In the genomic region with DNA sequence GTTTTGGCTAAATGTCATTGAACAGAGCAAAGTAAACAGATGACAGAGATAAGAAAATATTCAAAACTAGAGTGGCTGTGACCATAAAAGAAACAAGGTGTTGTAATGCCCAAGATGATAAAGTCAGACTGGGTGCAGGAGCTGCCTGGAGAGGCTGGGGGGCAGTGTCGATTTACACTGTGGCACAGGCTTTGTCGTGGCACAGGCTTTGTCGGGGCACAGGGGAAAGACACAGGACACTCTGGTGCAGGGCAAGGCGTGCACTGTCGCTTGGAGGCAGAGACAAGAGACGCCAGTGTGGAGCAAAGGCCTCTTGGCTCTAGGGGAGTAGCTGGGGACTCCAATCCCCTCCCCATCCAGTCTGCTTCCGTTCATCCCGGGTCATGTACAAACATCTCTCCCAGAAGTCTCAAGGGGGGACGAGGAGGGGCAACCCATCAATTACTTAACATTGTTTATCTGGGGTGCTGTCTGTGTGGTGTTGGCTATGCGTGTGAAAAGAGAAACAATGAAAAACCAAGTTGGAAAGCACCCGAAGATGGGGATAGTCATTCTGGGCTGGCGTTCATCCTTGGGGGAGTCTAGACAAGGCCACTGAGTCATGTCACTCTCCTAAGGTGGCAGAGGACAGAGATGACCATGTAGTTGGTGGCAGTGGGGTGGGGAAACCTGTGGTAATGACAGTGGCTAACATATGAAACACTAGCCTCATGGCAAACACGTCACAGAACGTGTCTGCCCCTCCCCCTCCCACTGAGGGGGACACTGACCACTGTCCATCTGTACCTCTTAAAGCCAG, we compare ENCODE assay signal across 12 mouse cellular contexts. TPM values are rescaled to one million over a fixed set of nuclear protein-coding genes. Genes with fewer than 3 reads are reported as not detected.
DNase-seq lines count a peak whose midpoint lies in the region; ATAC-seq and TF ChIP-seq lines count a peak whose summit lies in the region.
"Had no signal": no experiment of that assay in that cellular context is flagged by ENCODE, and none has a peak within 500 bp of the region (broad histone marks: within the 10 kb centered on the region; RNA-seq: fewer than 3 reads in every experiment).

No protein-coding gene starts in this region.

- no peak for DNase-seq in embryonic facial prominence, embryonic 10.5 days (ENCODE audit: low spot score)
- peak; percentile 31 for DNase-seq in kidney, postnatal 0 days (ENCODE audit: low spot score)
- DNase-seq in kidney, adult 11 months, result no peak
- peak; percentile 34 for DNase-seq in lung, postnatal 25 days (ENCODE audit: low spot score)
- no peak for DNase-seq in lung, postnatal 14 days
- peak; percentile 44 for DNase-seq in lung, postnatal 36 days

- H3K27me3 ChIP-seq in embryonic facial prominence, embryonic 12.5 days, result peaks cover 3% of the 10 kb centered on the region; the same call in 1 of the 2 replicates
- peaks cover 32% of the 10 kb centered on the region for H3K27me3 ChIP-seq in embryonic facial prominence, embryonic 10.5 days (replicated peaks; ENCODE audit: low read depth, poor library complexity, severe bottlenecking)
- H3K27me3 ChIP-seq in kidney, postnatal 0 days (ENCODE audit: insufficient read depth, low read length), result no peaks in the 10 kb centered on the region
- H3K27me3 ChIP-seq: forebrain, embryonic 13.5 days; hindbrain, embryonic 15.5 days had no signal

- H3K4me2 ChIP-seq in embryonic facial prominence, embryonic 12.5 days (replicated peaks), result no peak overlapping the region
- no peak overlapping the region for H3K4me2 ChIP-seq in kidney, postnatal 0 days (ENCODE audit: low read length)
- H3K4me2 ChIP-seq: forebrain, embryonic 13.5 days; hindbrain, embryonic 15.5 days; liver, embryonic 11.5 days had no signal

- H3K36me3 ChIP-seq in embryonic facial prominence, embryonic 12.5 days, result no peaks in the 10 kb centered on the region
- no peaks in the 10 kb centered on the region for H3K36me3 ChIP-seq in embryonic facial prominence, embryonic 10.5 days (replicated peaks)
- H3K36me3 ChIP-seq in kidney, postnatal 0 days (ENCODE audit: insufficient read depth, low read length), result no peaks in the 10 kb centered on the region
- H3K36me3 ChIP-seq: G1E; hindbrain, embryonic 15.5 days; limb, embryonic 10.5 days had no signal

- no peak for TF ChIP-seq CTCF in kidney, postnatal 0 days (IDR thresholded peaks at IDR 0.05; ENCODE audit: low read depth)

- H3K4me1 ChIP-seq in embryonic facial prominence, embryonic 12.5 days, result no peaks in the 10 kb centered on the region
- H3K4me1 ChIP-seq in embryonic facial prominence, embryonic 10.5 days, result peaks cover 11% of the 10 kb centered on the region
- H3K4me1 ChIP-seq in kidney, postnatal 0 days (replicated peaks; ENCODE audit: insufficient read depth, low read length), result no peaks in the 10 kb centered on the region
- H3K4me1 ChIP-seq: limb, embryonic 10.5 days had no signal

- H3K27ac ChIP-seq in embryonic facial prominence, embryonic 12.5 days, result no peak overlapping the region
- H3K27ac ChIP-seq in embryonic facial prominence, embryonic 10.5 days (replicated peaks), result no peak overlapping the region
- H3K27ac ChIP-seq in kidney, postnatal 0 days, result no peak overlapping the region
- H3K27ac ChIP-seq: forebrain, embryonic 13.5 days; hindbrain, embryonic 15.5 days; limb, embryonic 10.5 days had no signal

- H3K9me3 ChIP-seq in embryonic facial prominence, embryonic 12.5 days, result no peaks in the 10 kb centered on the region
- H3K9me3 ChIP-seq in embryonic facial prominence, embryonic 10.5 days, result no peaks in the 10 kb centered on the region
- no peaks in the 10 kb centered on the region for H3K9me3 ChIP-seq in kidney, postnatal 0 days (replicated peaks; ENCODE audit: low read length)
- H3K9me3 ChIP-seq: forebrain, embryonic 13.5 days; G1E; hindbrain, embryonic 15.5 days; limb, embryonic 10.5 days had no signal

- no peak overlapping the region for H3K4me3 ChIP-seq in embryonic facial prominence, embryonic 12.5 days
- no peak overlapping the region for H3K4me3 ChIP-seq in embryonic facial prominence, embryonic 10.5 days
- no peak overlapping the region for H3K4me3 ChIP-seq in kidney, postnatal 0 days (replicated peaks; ENCODE audit: low read depth, low read length)
- H3K4me3 ChIP-seq: forebrain, embryonic 13.5 days; hindbrain, embryonic 15.5 days; limb, embryonic 10.5 days had no signal

- 52% methylated on average over 14 of the region's 14 CpGs for WGBS in embryonic facial prominence, embryonic 12.5 days
- WGBS in embryonic facial prominence, embryonic 10.5 days, result 69% methylated on average over 14 of the region's 14 CpGs
- 36% methylated on average over 14 of the region's 14 CpGs for WGBS in kidney, postnatal 0 days

- no peak overlapping the region for H3K9ac ChIP-seq in embryonic facial prominence, embryonic 12.5 days
- H3K9ac ChIP-seq in kidney, postnatal 0 days (ENCODE audit: low read depth, low read length), result no peak overlapping the region
- H3K9ac ChIP-seq: forebrain, embryonic 13.5 days; hindbrain, embryonic 15.5 days had no signal

- 0 out of 2 replicates have a peak, but pooled peaks have one; percentile 23 for ATAC-seq in embryonic facial prominence, embryonic 12.5 days (ENCODE audit: insufficient number of reproducible peaks, insufficient read depth, low FRiP score, low TSS enrichment)
- ATAC-seq in kidney, postnatal 0 days (replicated peaks; ENCODE audit: low FRiP score, low read depth), result no peak

RNA-seq across cellular contexts. Expression of gene Atxn10, which starts 19.5 kb away (rescaled TPM):
- polyA plus RNA-seq in embryonic facial prominence, embryonic 12.5 days (2016; fragmentation: Nextera tagmentation; extraction: Ambion mirVana), result 336 and 345 TPM in 2 replicates
- 309 and 313 TPM in 2 replicates for polyA plus RNA-seq in embryonic facial prominence, embryonic 10.5 days (2016; fragmentation: Nextera tagmentation; extraction: Ambion mirVana)
- polyA plus RNA-seq in kidney, postnatal 0 days (2015; fragmentation: Nextera tagmentation; extraction: Ambion mirVana), result 215 and 237 TPM in 2 replicates

Comparison
In these comparisons a context has a peak if more than half of its experiments do, and no peak if none do; other contexts are left out.
1. DNase-seq: peak in kidney, postnatal 0 days (single experiment), lung, postnatal 25 days (single experiment) and lung, postnatal 36 days (single experiment); none in embryonic facial prominence, embryonic 10.5 days (single experiment), kidney, adult 11 months (single experiment) and lung, postnatal 14 days (single experiment).